Mouse (Mus musculus) right cerebral cortex, adult 18-20 months (tissue): ENCODE measurements at regions not wholly inside any gene's neighbourhood (a gene's known extent, or its start where the extent isn't known, plus 50 kb on each side); places are given as distances from the start of the nearest gene placed in this dataset.

Experiments used
- DNase-seq: peaks from one replicate; pipeline ENCODE4 v3.0.0; 2022; ENCODE audit warnings: mixed read lengths

GRCm38 (mm10) chr6:108606231-108606630 is 54.2 kb upstream of the Bhlhe40 start:
- peak; percentile 26 for DNase-seq

- no peak for DNase-seq
Measured at GRCm38 (mm10) chr6:108608308-108608707, 52.1 kb upstream of the Bhlhe40 start.
